Mouse (Mus musculus) retina, embryonic 14.5 days (tissue): ENCODE measurements around the gene Phyhipl.

Experiments
- DNase-seq: peaks from one replicate; pipeline ENCODE4 v3.0.0-alpha.2; 2015; ENCODE audit warnings: low spot score

Gene Phyhipl

GRCm38 (mm10) chr10:70631142-70631541, 24.6 kb downstream of the Phyhipl start:
- DNase-seq, result no peak

GRCm38 (mm10) chr10:70623461-70623860, 32.3 kb downstream of the Phyhipl start:
- no peak for DNase-seq

- DNase-seq, result no peak
Observed at GRCm38 (mm10) chr10:70616377-70616776, 39.4 kb downstream of the Phyhipl start.

GRCm38 (mm10) chr10:70611633-70612032, 44.1 kb downstream of the Phyhipl start:
- DNase-seq, result no peak

- no peak for DNase-seq
Observed at GRCm38 (mm10) chr10:70599925-70600305, 55.9 kb downstream of the Phyhipl start.

- DNase-seq, result peak; percentile 85
Observed at GRCm38 (mm10) chr10:70599126-70599924, 56.4 kb downstream of the Phyhipl start.

- peak; percentile 66 for DNase-seq
Observed at GRCm38 (mm10) chr10:70598516-70599125, 57.1 kb downstream of the Phyhipl start.

GRCm38 (mm10) chr10:70598081-70598515, 57.7 kb downstream of the Phyhipl start:
- peak; percentile 77 for DNase-seq

GRCm38 (mm10) chr10:70594007-70594406, 61.8 kb downstream of the Phyhipl start:
- DNase-seq, result peak; percentile 52

GRCm38 (mm10) chr10:70586876-70587405, 68.8 kb downstream of the Phyhipl start:
- no peak for DNase-seq

- DNase-seq, result no peak
Observed at GRCm38 (mm10) chr10:70584171-70584570, 71.6 kb downstream of the Phyhipl start.

GRCm38 (mm10) chr10:70581556-70582211, 74.1 kb downstream of the Phyhipl start:
- DNase-seq, result peak; percentile 24

GRCm38 (mm10) chr10:70563636-70564035, 92.1 kb downstream of the Phyhipl start:
- peak; percentile 85 for DNase-seq

GRCm38 (mm10) chr10:70552531-70552930, 103.2 kb downstream of the Phyhipl start:
- no peak for DNase-seq

GRCm38 (mm10) chr10:70542857-70543256, 112.9 kb downstream of the Phyhipl start:
- DNase-seq, result no peak

GRCm38 (mm10) chr10:70540456-70541195, 115.1 kb downstream of the Phyhipl start:
- DNase-seq, result peak; percentile 75

- DNase-seq, result no peak
Observed at GRCm38 (mm10) chr10:70539251-70539650, 116.5 kb downstream of the Phyhipl start.

- no peak for DNase-seq
Observed at GRCm38 (mm10) chr10:70537694-70538093, 118.1 kb downstream of the Phyhipl start.

- peak; percentile 51 for DNase-seq
Observed at GRCm38 (mm10) chr10:70535401-70535800, 120.4 kb downstream of the Phyhipl start.

- DNase-seq, result no peak
Observed at GRCm38 (mm10) chr10:70534571-70534970, 121.2 kb downstream of the Phyhipl start.

GRCm38 (mm10) chr10:70533986-70534385, 121.8 kb downstream of the Phyhipl start:
- DNase-seq, result no peak

- DNase-seq, result no peak
Observed at GRCm38 (mm10) chr10:70533301-70533781, 122.4 kb downstream of the Phyhipl start.
